Mouse (Mus musculus): ENCODE results near the gene Dkk3.

The Dkk3 gene

DNA sequence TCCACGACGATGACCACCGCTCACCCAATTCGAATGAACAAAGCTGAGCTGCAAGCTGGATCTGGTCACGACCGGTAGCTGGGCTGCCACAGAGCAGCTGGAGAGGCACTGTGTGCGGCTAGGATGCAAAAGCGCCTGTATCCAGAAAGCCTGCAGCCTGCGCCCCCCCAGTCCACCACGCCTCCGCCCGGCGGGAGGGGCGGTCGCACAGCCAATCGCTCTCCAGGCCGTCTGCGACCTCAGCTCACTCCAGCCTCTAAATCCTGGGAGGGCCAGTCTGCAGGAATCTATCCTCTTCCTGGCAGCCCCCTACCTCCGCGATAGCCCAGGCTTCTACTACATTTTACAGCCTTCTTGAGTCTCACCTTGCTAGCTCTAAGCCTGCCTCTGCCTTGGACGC, at the start of gene Dkk3:
Gene Dkk3, minus strand, starts transcription at position 116 of the 400 bp plus-strand sequence.
- in situ Hi-C loops (cut with MboI; ENCODE audit: low sequenced_read_pairs): no loop called here

DNA sequence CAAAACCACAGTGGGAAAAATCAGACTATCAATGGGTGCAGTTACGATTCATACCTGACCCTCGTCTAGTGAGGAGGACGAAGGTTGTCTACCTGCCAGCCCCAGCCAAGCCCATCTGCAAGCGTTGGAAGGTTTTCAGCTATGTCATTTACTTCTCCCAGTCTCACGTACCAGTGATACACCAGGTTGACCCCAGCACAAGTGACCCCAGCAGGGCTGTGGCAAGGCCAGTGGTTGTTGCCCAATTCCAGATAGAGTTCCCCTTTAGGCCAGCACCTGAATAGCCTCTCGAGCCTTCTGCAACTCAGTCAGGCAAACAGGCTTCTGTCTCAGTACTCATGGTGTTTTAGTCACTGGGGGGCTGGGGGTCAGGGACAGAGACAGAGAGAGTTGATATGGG, 48.9 kb upstream of the Dkk3 start:
- in situ Hi-C loops (cut with MboI; ENCODE audit: low sequenced_read_pairs): no loop called here

DNA sequence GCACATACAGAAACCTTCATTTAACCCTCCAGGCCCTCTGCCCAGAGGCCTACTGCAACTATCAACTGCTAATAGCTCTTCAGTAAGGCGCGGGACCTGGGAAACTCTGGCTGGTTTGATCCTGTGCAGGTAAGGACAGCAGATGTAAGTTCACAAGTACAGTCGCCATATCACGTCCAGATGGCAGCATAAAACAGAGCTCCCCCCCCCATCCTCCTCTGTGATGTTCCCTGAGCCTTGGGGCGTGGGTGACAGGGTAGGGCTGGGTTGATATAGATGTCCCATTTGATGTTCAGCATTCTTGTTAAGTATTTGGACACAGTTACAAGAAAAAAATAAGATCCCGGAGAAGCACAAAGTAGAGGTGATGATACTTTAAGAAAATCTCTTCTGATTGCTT, 46.7 kb upstream of the Dkk3 start:
- in situ Hi-C loops (cut with MboI; ENCODE audit: low sequenced_read_pairs): no loop called here

DNA sequence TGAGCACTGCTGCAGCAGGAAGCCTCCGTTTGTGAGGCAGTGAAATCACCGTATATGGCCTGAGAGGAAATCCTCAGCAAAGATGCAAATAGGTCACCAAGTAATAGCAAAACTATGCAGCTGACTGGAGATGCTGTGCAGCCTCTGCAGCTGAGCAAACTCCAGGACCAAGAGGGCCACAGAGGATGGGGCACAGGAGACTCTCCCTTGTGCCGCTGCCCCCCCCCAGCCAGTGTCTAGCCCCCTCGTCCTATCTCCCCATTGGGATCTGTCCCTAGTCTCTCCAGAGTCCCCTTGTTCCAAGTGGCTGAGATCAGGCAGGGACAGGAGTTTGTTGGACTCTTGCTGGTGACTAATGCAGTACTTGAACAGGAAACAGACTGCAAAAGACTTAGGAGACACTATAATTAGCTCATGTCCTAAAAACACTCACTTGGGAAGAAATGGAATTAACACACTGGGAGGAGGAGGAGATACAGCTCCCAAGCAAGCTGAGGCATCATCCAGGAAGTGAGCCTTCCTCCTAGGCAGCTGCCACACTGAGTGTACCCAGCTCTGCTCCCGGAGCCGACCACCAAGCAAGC, 45.6 kb upstream of the Dkk3 start:
- in situ Hi-C loops (cut with MboI; ENCODE audit: low sequenced_read_pairs): no loop called here

DNA sequence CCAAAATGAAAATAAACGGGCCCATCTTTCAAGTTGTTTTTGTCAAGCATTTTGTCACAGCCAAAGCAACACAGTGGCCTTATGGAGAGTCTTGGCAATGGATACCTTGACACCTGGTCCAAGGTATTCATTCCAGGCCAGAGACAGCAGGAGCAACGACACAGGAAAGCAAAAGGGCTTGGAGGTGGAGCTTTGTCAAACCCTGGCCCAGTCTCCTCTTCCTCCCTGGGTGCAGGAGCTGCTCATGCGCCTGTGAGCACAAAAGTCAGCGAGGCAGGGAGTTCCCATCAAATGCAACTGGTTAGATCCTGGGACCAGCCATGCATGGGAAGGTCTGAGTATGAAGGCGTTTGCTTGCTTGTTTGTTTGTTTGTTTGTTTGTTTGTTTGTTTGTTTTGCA, 45.1 kb upstream of the Dkk3 start:
- in situ Hi-C loops (cut with MboI; ENCODE audit: low sequenced_read_pairs): no loop called here

GRCm38 (mm10) chr7:112202843-112203242, 44.0 kb upstream of the Dkk3 start:
- in situ Hi-C loops (cut with MboI; ENCODE audit: low sequenced_read_pairs): no loop called here

DNA sequence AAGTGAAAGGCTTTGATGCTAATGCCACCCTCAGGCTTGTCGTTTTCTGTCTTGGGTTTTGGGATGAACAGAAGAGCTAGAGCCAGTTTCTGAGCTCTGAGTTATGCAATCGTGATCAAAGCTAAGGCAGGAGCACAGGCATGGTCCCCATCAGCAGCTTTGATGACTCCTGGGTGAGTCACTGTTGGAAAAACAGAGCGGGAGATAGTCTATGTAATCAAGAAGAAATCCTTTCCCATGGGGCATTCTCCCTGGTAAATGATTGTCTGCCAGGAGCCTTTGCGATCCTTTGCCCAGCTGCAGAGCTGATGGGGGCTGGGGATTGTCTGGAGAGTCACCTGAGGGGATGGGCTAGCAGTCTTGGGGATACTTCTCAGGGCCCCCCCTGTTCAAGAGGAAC, 43.3 kb upstream of the Dkk3 start:
- in situ Hi-C loops (cut with MboI; ENCODE audit: low sequenced_read_pairs): no loop called here

DNA sequence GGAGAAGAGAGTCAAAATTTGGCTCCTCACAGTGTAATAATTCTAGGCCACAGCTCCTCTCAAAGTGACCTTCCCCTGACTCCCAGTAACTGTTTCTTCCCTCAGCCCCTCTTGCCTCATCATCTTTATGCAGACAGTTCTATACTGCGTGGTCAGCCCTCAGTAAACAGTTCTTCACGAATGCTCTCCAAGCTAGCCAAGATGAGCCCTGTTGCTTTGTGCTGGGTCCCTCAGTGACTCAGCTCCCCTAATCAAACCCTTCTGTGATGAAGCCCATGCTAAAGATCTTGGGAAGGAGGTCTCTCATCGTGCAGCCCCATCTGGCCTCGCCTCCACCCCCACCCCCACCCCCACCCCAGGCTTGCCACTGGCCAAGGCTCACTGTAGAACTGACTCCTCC, 41.9 kb upstream of the Dkk3 start:
- in situ Hi-C loops (cut with MboI; ENCODE audit: low sequenced_read_pairs): no loop called here

GRCm38 (mm10) chr7:112199343-112199742, 40.5 kb upstream of the Dkk3 start:
- in situ Hi-C loops (cut with MboI; ENCODE audit: low sequenced_read_pairs): loop anchor here (25.0 kb wide), 1 partner anchor 163 kb away; no protein-coding TSS in a partner anchor

- in situ Hi-C loops (cut with MboI; ENCODE audit: low sequenced_read_pairs): loop anchor here (25.0 kb wide), 1 partner anchor 165 kb away; no protein-coding TSS in a partner anchor
Observed at GRCm38 (mm10) chr7:112197461-112197860, 38.6 kb upstream of the Dkk3 start.

DNA sequence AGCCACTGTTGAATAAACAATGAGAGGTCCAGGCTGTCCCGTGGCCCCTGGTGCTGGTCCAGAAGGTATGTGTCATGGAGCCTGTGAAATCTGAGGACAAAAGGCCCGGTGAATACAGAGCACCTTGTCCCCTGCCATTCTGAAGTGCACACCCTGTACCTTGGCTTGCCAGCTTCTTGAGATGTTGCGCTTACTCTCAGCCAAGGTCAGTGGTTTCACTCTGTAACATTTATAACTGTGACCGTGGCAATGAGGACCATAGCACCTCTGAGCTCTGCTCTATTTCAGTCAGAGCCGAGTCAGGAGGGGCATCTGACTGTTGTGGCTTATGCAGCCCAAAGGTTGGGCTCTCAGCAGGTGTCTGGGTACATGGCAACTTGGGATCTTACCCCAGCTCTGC, 35.4 kb upstream of the Dkk3 start:
- in situ Hi-C loops (cut with MboI; ENCODE audit: low sequenced_read_pairs): loop anchor here (25.0 kb wide), 1 partner anchor 168 kb away; no protein-coding TSS in a partner anchor

DNA sequence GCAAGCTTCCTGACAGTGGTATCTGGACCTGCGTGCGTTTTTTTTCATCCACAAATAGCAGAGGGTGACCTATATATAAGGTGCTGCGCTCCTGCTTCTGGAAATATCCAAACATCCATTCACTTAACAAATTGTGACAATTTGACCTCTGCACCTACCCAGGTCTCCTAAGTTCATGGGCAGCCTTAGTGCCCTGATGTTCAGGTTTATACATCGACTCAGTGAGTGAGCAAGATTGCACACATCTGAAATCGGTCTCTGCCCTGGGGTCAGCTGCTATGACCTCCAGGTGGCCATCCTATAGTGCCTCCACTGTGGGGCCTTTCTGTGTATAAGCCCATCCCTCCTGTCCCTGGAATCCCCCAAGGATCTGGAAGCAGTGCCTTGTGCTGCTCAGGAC, 33.9 kb upstream of the Dkk3 start:
- in situ Hi-C loops (cut with MboI; ENCODE audit: low sequenced_read_pairs): loop anchor here (25.0 kb wide), 1 partner anchor 170 kb away; no protein-coding TSS in a partner anchor

GRCm38 (mm10) chr7:112192237-112192636, 33.4 kb upstream of the Dkk3 start:
- in situ Hi-C loops (cut with MboI; ENCODE audit: low sequenced_read_pairs): loop anchor here (25.0 kb wide), 1 partner anchor 170 kb away; no protein-coding TSS in a partner anchor

DNA sequence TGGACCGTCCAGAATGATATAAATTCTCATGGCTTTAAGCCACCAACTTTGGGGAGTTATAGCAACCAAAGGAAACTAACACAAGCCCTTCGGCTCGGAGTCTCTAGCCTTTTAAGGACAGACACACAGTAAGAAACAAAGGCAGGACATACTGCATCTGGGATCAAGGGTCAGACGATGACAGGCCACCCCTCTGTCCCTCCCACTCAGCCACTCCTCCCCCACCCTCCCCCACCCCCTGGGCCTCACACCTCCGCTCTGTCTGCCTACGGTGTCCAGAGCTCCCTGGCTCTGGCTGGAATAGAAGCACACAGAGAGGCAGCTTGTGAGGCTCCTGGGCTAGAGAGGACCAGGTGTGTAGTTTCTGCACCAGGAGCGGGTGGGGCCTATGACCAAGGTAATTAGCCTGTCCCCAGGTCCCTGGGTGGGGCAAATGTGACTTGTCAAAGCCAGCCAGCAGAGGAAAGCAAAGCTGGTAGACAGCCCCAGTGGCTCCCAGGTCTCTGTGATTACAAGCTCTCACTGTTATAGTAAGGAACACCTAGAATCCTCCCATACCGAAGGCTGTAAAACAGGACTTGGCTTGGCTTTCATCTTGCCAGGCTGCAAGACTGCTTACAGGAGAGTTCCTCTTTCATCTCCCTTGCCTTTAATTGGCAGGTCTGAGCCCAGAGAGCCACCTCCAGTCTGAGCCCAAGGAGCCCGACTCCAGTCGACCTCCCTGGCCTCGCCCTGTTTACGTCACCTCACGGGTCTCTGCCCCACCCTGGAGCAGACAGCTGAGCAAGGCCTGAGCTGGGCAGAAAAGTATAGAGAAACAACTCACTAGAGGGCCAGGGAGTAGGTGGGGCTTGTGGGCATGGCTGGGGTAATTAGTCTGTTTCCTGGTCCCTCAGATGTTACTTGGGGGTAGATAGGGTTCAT, 28.9 kb upstream of the Dkk3 start:
- in situ Hi-C loops (cut with MboI; ENCODE audit: low sequenced_read_pairs): loop anchor here (25.0 kb wide), 1 partner anchor 175 kb away; no protein-coding TSS in a partner anchor

- in situ Hi-C loops (cut with MboI; ENCODE audit: low sequenced_read_pairs): loop anchor here (25.0 kb wide), 1 partner anchor 175 kb away; no protein-coding TSS in a partner anchor
Observed at GRCm38 (mm10) chr7:112186871-112187270, 28.0 kb upstream of the Dkk3 start.

DNA sequence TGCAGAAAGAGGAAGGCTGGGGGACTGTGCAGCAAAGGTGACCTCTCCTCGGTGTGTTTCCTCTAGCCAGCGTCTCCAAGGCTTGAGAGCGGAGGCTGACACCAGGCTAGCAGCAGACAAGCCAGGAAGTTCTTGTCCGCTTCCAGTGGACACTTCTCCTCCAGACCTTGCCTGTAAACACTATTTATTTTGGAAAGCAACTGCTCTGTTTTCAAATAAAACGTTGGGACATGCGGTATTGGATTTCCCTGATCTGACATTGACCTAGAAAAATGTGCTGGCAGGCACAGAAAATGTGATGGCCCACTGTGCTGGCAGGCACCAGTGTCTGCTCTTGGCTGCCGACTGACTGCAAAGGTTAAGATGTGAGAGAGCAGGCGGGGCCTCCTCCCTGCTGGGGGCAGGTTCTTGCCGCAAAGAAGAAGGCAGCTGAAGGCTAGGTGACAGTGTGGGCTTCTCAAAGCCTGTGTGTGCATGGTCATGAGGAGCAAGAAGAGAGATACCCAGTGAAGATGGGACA, 26.4 kb upstream of the Dkk3 start:
- in situ Hi-C loops (cut with MboI; ENCODE audit: low sequenced_read_pairs): loop anchor here (25.0 kb wide), 1 partner anchor 177 kb away; no protein-coding TSS in a partner anchor

- in situ Hi-C loops (cut with MboI; ENCODE audit: low sequenced_read_pairs): loop anchor here (25.0 kb wide), 1 partner anchor 178 kb away; no protein-coding TSS in a partner anchor
Observed at GRCm38 (mm10) chr7:112184519-112185225, 25.8 kb upstream of the Dkk3 start.

- in situ Hi-C loops (cut with MboI; ENCODE audit: low sequenced_read_pairs): loop anchor here (25.0 kb wide), 1 partner anchor 179 kb away; no protein-coding TSS in a partner anchor
Observed at GRCm38 (mm10) chr7:112183258-112183841, 24.5 kb upstream of the Dkk3 start.

DNA sequence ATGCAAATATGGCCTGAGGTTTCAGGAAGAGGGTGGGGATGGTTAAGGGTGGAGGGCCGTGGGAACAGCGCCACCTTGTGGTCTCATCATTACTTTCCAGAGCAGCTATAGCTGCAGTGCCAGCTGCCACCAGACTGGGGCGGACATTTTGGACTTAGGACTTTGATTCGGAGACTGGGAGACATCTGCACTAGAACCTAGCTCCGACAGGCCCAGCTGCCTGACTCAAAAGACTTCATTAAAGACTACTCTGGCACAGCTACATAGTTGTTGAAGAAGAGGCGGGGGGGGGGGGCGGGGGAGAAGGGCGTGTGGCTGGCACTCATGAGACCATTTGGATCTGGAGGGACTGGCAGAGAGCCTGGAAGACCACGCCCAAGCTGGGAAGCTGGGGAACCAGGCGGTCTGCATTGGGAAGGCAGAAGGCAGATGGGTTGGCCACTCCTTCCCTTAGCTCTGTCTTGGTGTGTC, 21.4 kb upstream of the Dkk3 start:
- in situ Hi-C loops (cut with MboI; ENCODE audit: low sequenced_read_pairs): loop anchor here (25.0 kb wide), 1 partner anchor 182 kb away; no protein-coding TSS in a partner anchor

GRCm38 (mm10) chr7:112176627-112177026, 17.8 kb upstream of the Dkk3 start:
- in situ Hi-C loops (cut with MboI; ENCODE audit: low sequenced_read_pairs): loop anchor here (25.0 kb wide), 1 partner anchor 186 kb away; no protein-coding TSS in a partner anchor

Data from CH12F3 (cell line).